Mouse (Mus musculus) embryonic stem cell, embryonic (primary cell): ENCODE data around the gene Tgfbr2.

Experiments used
- CTCF ChIA-PET, 4 experiments: fragments of 300-600 bp in 2 of 4; fragments of 350-600 bp in 2 of 4; sonication (Branson Sonifier 250); formaldehyde crosslinking; loops; one replicate each; lab custom pipeline; 2022; ENCODE audit warnings: inconsistent platforms in 2 of 4; lab: Charles Lee
- POLR2A ChIA-PET, 4 experiments: fragments of 300-600 bp in 2 of 4; fragments of 350-600 bp in 2 of 4; sonication (Branson Sonifier 250); formaldehyde crosslinking; loops; one replicate each; lab custom pipeline; 2022; ENCODE audit warnings: antibody characterized with exemption in 4 of 4, inconsistent platforms in 1 of 4; lab: Charles Lee

The Tgfbr2 gene

GRCm38 (mm10) chr9:116137645-116138044 lies 37.5 kb downstream of the Tgfbr2 start:
- POLR2A ChIA-PET = interaction anchor here in 1 of 4 experiments (0.6 kb wide), 1 partner anchor 404 kb away, joined by 3 read pairs; no protein-coding TSS in a partner anchor

GRCm38 (mm10) chr9:116136811-116137210 lies 38.3 kb downstream of the Tgfbr2 start:
- ChIA-PET CTCF (no interaction called here), POLR2A (no interaction called here)

More at GRCm38 (mm10) chr9:116137645-116138044, 37.5 kb downstream of the Tgfbr2 start:
- CTCF ChIA-PET = interaction anchor here in 3 of 4 experiments (0.6 to 1.1 kb wide), 4 partner anchors 48 to 1049 kb away, joined by 3 to 6 read pairs (median 4); no protein-coding TSS in a partner anchor

GRCm38 (mm10) chr9:116136146-116136545 lies 39.0 kb downstream of the Tgfbr2 start:
- CTCF ChIA-PET = no interaction called here
- POLR2A ChIA-PET = interaction anchor here in 2 of 4 experiments (1.2 to 1.5 kb wide), 2 partner anchors 9 to 11 kb away, joined by 3 read pairs; no protein-coding TSS in a partner anchor

GRCm38 (mm10) chr9:116134488-116134887 lies 40.7 kb downstream of the Tgfbr2 start:
- ChIA-PET POLR2A (interaction anchor here in 1 of 4 experiments (0.6 kb wide), 1 partner anchor 176 kb away, joined by 3 read pairs; no protein-coding TSS in a partner anchor), CTCF (no interaction called here)

- ChIA-PET POLR2A (no interaction called here), CTCF (interaction anchor here in 1 of 4 experiments (0.7 kb wide), 1 partner anchor 105 kb away, joined by 3 read pairs; no protein-coding TSS in a partner anchor)
Observed at GRCm38 (mm10) chr9:116133312-116133980, 41.7 kb downstream of the Tgfbr2 start.

GRCm38 (mm10) chr9:116128886-116129285 lies 46.3 kb downstream of the Tgfbr2 start:
- ChIA-PET CTCF (no interaction called here), POLR2A (no interaction called here)

GRCm38 (mm10) chr9:116128311-116128710 lies 46.8 kb downstream of the Tgfbr2 start:
- ChIA-PET POLR2A (no interaction called here), CTCF (no interaction called here)

GRCm38 (mm10) chr9:116126494-116126893 lies 48.7 kb downstream of the Tgfbr2 start:
- ChIA-PET POLR2A (interaction anchor here in 1 of 4 experiments (0.6 kb wide), 1 partner anchor 443 kb away, joined by 3 read pairs; no protein-coding TSS in a partner anchor), CTCF (interaction anchor here in 1 of 4 experiments (0.5 kb wide), 1 partner anchor 33 kb away, joined by 5 read pairs; no protein-coding TSS in a partner anchor)

GRCm38 (mm10) chr9:116122969-116123589 lies 52.1 kb downstream of the Tgfbr2 start:
- ChIA-PET POLR2A (interaction anchor here in 2 of 4 experiments (0.6 to 0.7 kb wide), 2 partner anchors 17 to 755 kb away, joined by 3 to 4 read pairs; no protein-coding TSS in a partner anchor), CTCF (interaction anchor here in 1 of 4 experiments (0.6 kb wide), 1 partner anchor 169 kb away, joined by 5 read pairs; no protein-coding TSS in a partner anchor)

GRCm38 (mm10) chr9:116122544-116122943 lies 52.6 kb downstream of the Tgfbr2 start:
- ChIA-PET CTCF (interaction anchor here in 1 of 4 experiments (1.2 kb wide), 1 partner anchor 33 kb away, joined by 4 read pairs; no protein-coding TSS in a partner anchor), POLR2A (interaction anchor here in 2 of 4 experiments (0.6 to 0.7 kb wide), 2 partner anchors 18 to 24 kb away, joined by 3 to 4 read pairs; no protein-coding TSS in a partner anchor)

- POLR2A ChIA-PET = interaction anchor here in 1 of 4 experiments (1.2 kb wide), 1 partner anchor 11 kb away, joined by 3 read pairs; no protein-coding TSS in a partner anchor
- CTCF ChIA-PET = interaction anchor here in 1 of 4 experiments (1.2 kb wide), 1 partner anchor 32 kb away, joined by 4 read pairs; no protein-coding TSS in a partner anchor
Observed at GRCm38 (mm10) chr9:116121472-116121871, 53.7 kb downstream of the Tgfbr2 start.

- POLR2A ChIA-PET = no interaction called here
- CTCF ChIA-PET = no interaction called here
Observed at GRCm38 (mm10) chr9:116119990-116120389, 55.2 kb downstream of the Tgfbr2 start.

GRCm38 (mm10) chr9:116118332-116118872 lies 56.8 kb downstream of the Tgfbr2 start:
- POLR2A ChIA-PET = interaction anchor here in 1 of 4 experiments (0.6 kb wide), 1 partner anchor 373 kb away, joined by 3 read pairs; no protein-coding TSS in a partner anchor
- CTCF ChIA-PET = no interaction called here

- CTCF ChIA-PET = interaction anchor here in 1 of 4 experiments (0.7 kb wide), 1 partner anchor 1189 kb away, joined by 3 read pairs; no protein-coding TSS in a partner anchor
- POLR2A ChIA-PET = no interaction called here
Observed at GRCm38 (mm10) chr9:116115875-116116274, 59.3 kb downstream of the Tgfbr2 start.

- POLR2A ChIA-PET = interaction anchor here in 1 of 4 experiments (0.6 kb wide), 1 partner anchor 10 kb away, joined by 3 read pairs; no protein-coding TSS in a partner anchor
- CTCF ChIA-PET = no interaction called here
Observed at GRCm38 (mm10) chr9:116114339-116114738, 60.8 kb downstream of the Tgfbr2 start.

- POLR2A ChIA-PET = interaction anchor here in 1 of 4 experiments (0.5 kb wide), 1 partner anchor 44 kb away, joined by 3 read pairs; no protein-coding TSS in a partner anchor
- CTCF ChIA-PET = no interaction called here
Observed at GRCm38 (mm10) chr9:116111149-116111970, 63.8 kb downstream of the Tgfbr2 start.

- CTCF ChIA-PET = no interaction called here
Observed at GRCm38 (mm10) chr9:116108729-116109128, 66.4 kb downstream of the Tgfbr2 start.

More at GRCm38 (mm10) chr9:116108729-116109128, 66.4 kb downstream of the Tgfbr2 start:
- POLR2A ChIA-PET = interaction anchor here in 1 of 4 experiments (0.6 kb wide), 2 partner anchors 50 to 654 kb away, joined by 3 read pairs; no protein-coding TSS in a partner anchor
